Mouse (Mus musculus): Measurements from ENCODE around the gene Rhog. TPM values are rescaled to one million over a fixed set of nuclear protein-coding genes. Genes with fewer than 3 reads are reported as not detected.

Rhog gene
- polyA plus RNA-seq, 1 experiment from 2014 or later: 48.6 TPM

DNA sequence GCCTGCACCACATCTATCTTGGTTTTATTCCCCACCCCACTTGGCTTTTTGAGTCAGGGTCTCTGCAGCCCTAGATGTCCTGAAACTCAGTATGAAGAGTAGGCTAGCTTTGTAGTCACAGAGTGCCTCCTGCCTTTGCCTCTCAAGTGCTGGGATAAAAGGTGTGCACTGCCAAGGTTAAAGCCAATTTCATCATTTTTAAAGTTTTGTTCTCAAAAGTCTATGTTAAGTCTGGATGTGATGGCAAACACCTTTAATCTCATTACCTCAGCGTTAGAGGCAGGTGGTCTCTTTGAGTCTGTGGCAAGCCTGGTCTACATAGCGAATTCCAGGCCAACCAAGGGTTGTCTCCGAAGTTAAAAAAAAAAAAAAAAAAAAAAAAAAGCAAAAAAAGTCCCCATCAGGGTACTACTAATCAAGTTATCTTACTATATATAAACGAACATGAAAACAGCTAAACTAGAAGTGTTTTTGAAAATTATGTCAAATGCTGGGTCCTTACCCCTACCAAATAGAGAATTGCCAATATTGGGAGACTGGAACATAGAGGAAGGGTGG is 47.0 kb downstream of the Rhog start:
- H3K9me3 ChIP-seq (replicated peaks; ENCODE audit: control insufficient read depth, low read length): no peaks in the 10 kb centered on the region
- H3K27me3 ChIP-seq (ENCODE audit: control insufficient read depth, insufficient read depth, low read length): no peaks in the 10 kb centered on the region
- no peak overlapping the region for H3K27ac ChIP-seq (replicated peaks; ENCODE audit: low read depth, low read length)
- H3K9ac ChIP-seq (replicated peaks; ENCODE audit: low read length): peak overlapping the region; percentile 89
- no peak for DNase-seq (ENCODE audit: low spot score)
- H3K4me3 ChIP-seq (ENCODE audit: low read depth, low read length): peak overlapping the region; percentile 76
- ATAC-seq (replicated peaks; ENCODE audit: insufficient number of reproducible peaks, low FRiP score, low TSS enrichment, low read depth): no peak
- H3K4me2 ChIP-seq (ENCODE audit: low read depth, low read length): peak overlapping the region; percentile 64
- WGBS: 55% methylated on average over 4 of the region's 4 CpGs
- H3K36me3 ChIP-seq (replicated peaks; ENCODE audit: control insufficient read depth, insufficient read depth, low read depth, low read length): no peaks in the 10 kb centered on the region
- no peaks in the 10 kb centered on the region for H3K4me1 ChIP-seq (ENCODE audit: control insufficient read depth, insufficient read depth, low read length)

DNA sequence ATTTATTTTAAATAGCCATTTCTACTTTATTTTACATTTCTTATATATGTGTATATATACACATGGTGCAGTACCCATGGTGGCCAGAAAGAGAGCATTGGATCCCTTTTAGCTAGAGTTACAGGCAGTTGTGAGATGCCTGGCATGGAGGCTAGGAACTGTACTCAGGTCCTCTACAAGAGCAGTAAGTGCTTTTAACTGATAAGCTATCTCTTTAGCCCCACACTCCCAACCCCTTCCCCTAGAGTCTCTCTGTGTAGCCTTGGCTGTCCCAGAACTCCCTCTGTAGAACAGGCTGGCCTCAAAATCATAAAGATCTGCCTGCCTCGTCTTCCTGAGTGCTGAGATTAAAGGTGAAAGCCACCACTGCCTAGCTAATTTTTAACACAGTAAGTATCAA is 50.2 kb downstream of the Rhog start:
- DNase-seq (ENCODE audit: low spot score): no peak
- H3K4me2 ChIP-seq (ENCODE audit: low read depth, low read length): no peak overlapping the region
- H3K9me3 ChIP-seq (replicated peaks; ENCODE audit: control insufficient read depth, low read length): no peaks in the 10 kb centered on the region
- no peaks in the 10 kb centered on the region for H3K27me3 ChIP-seq (ENCODE audit: control insufficient read depth, insufficient read depth, low read length)
- H3K4me1 ChIP-seq (ENCODE audit: control insufficient read depth, insufficient read depth, low read length): no peaks in the 10 kb centered on the region
- 83% methylated on average over 1 of the region's 1 CpGs for WGBS
- H3K36me3 ChIP-seq (replicated peaks; ENCODE audit: control insufficient read depth, insufficient read depth, low read depth, low read length): no peaks in the 10 kb centered on the region
- H3K9ac ChIP-seq (replicated peaks; ENCODE audit: low read length): no peak overlapping the region
- no peak for ATAC-seq (replicated peaks; ENCODE audit: insufficient number of reproducible peaks, low FRiP score, low TSS enrichment, low read depth)
- H3K4me3 ChIP-seq (ENCODE audit: low read depth, low read length): no peak overlapping the region
- no peak overlapping the region for H3K27ac ChIP-seq (replicated peaks; ENCODE audit: low read depth, low read length)

DNA sequence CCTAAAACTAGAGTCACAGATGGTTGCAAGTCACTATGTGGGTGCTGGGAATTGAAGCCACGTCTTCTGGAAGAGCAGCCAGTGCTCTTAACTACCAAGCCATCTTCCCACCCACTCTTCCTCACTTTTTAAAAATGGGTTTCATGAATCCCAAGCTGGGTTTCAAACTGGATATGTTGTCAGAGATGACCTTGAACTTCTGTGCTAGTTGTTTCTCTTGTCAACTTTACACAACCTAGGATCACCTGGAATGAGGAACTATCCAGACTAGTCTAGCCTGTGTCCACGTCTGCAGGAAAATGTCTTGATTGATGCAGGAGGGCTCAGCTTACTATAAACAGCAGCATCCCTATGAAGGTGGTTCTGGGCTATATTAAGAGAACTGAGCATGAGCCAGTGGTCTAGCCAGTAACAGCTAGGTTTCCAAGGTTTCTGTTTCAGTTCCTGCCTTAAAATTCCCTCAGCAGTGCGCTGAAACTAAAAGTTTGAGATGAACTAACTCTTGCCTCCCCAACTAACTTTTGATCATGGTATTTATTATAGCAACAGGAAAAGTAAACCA is 51.5 kb downstream of the Rhog start:
- no peak for DNase-seq (ENCODE audit: low spot score)
- no peak for ATAC-seq (replicated peaks; ENCODE audit: insufficient number of reproducible peaks, low FRiP score, low TSS enrichment, low read depth)
- Histone ChIP-seq H3K4me3 (ENCODE audit: low read depth, low read length) (no peak overlapping the region), H3K9me3 (replicated peaks; ENCODE audit: control insufficient read depth, low read length) (no peaks in the 10 kb centered on the region), H3K27ac (replicated peaks; ENCODE audit: low read depth, low read length) (no peak overlapping the region), H3K4me1 (ENCODE audit: control insufficient read depth, insufficient read depth, low read length) (no peaks in the 10 kb centered on the region), H3K36me3 (replicated peaks; ENCODE audit: control insufficient read depth, insufficient read depth, low read depth, low read length) (no peaks in the 10 kb centered on the region), H3K27me3 (ENCODE audit: control insufficient read depth, insufficient read depth, low read length) (no peaks in the 10 kb centered on the region), H3K9ac (replicated peaks; ENCODE audit: low read length) (no peak overlapping the region), H3K4me2 (ENCODE audit: low read depth, low read length) (no peak overlapping the region)
- 90% methylated on average over 3 of the region's 3 CpGs for WGBS

DNA sequence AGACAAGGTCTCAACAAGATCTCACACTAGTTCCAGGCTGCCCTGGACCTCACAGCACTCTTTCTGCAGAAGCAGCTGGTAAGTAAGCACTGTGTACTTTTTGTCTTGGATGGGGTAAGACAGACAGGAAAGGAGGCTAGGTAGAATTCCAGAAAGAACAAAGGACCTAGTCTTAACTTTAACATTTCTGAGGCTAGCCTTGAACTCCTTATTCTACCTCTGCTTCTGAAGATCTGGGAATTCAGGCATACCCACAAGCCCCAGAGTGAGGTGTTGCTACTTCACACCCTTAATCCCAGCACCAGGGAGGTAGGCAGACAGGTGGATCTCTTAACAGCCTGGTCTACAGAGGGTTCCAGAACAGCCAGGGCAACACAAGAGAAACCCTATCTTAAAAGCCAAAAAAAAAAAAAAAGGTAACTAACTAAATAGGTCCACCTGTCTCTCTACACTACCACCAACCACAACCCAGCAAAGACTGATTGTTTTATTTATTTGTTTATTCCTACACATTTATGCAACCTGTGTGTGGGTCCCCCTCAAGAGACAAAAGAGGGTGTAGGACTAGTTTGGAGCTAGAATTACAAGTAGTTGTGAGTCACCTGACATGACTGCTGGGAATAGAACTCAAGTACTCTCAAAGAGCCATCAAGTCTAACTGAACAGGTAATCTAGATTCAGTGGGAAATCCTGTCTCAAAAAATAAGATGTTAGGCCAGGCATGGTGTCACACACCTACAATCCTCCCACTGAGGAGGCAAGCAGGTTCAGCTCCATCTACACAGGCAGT is 54.7 kb downstream of the Rhog start:
- H3K4me3 ChIP-seq (ENCODE audit: low read depth, low read length): no peak overlapping the region
- no peaks in the 10 kb centered on the region for H3K4me1 ChIP-seq (ENCODE audit: control insufficient read depth, insufficient read depth, low read length)
- H3K27me3 ChIP-seq (ENCODE audit: control insufficient read depth, insufficient read depth, low read length): no peaks in the 10 kb centered on the region
- H3K4me2 ChIP-seq (ENCODE audit: low read depth, low read length): no peak overlapping the region
- no peak for DNase-seq (ENCODE audit: low spot score)
- H3K27ac ChIP-seq (replicated peaks; ENCODE audit: low read depth, low read length): no peak overlapping the region
- no peaks in the 10 kb centered on the region for H3K36me3 ChIP-seq (replicated peaks; ENCODE audit: control insufficient read depth, insufficient read depth, low read depth, low read length)
- ATAC-seq (replicated peaks; ENCODE audit: insufficient number of reproducible peaks, low FRiP score, low TSS enrichment, low read depth): no peak
- H3K9me3 ChIP-seq (replicated peaks; ENCODE audit: control insufficient read depth, low read length): no peaks in the 10 kb centered on the region
- no peak overlapping the region for H3K9ac ChIP-seq (replicated peaks; ENCODE audit: low read length)

DNA sequence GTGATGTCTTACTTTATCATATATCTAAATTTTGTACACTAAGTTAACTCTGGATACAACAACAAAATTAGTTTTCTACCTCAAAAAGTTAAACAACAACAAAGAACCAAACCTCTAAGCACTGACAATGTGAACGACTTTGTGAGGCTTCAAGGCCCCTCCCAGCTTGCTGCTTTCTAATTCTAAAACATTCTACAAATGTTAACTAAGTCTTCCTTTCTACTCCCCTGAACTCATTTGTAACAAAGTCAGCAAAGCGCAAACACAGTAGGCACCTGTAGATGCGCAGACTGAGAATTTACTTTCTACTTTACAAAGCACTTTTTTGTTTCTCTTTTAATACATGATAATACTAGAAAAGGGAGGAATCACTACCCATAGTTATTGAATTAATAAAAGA is 55.3 kb downstream of the Rhog start:
- DNase-seq (ENCODE audit: low spot score) (no peak), ATAC-seq (replicated peaks; ENCODE audit: insufficient number of reproducible peaks, low FRiP score, low TSS enrichment, low read depth) (no peak)
- no peaks in the 10 kb centered on the region for H3K4me1 ChIP-seq (ENCODE audit: control insufficient read depth, insufficient read depth, low read length)
- no peaks in the 10 kb centered on the region for H3K36me3 ChIP-seq (replicated peaks; ENCODE audit: control insufficient read depth, insufficient read depth, low read depth, low read length)
- no peaks in the 10 kb centered on the region for H3K27me3 ChIP-seq (ENCODE audit: control insufficient read depth, insufficient read depth, low read length)
- H3K4me3 ChIP-seq (ENCODE audit: low read depth, low read length): no peak overlapping the region
- WGBS: 84% methylated on average over 3 of the region's 3 CpGs
- no peak overlapping the region for H3K27ac ChIP-seq (replicated peaks; ENCODE audit: low read depth, low read length)
- H3K4me2 ChIP-seq (ENCODE audit: low read depth, low read length): no peak overlapping the region
- H3K9me3 ChIP-seq (replicated peaks; ENCODE audit: control insufficient read depth, low read length): no peaks in the 10 kb centered on the region
- no peak overlapping the region for H3K9ac ChIP-seq (replicated peaks; ENCODE audit: low read length)

DNA sequence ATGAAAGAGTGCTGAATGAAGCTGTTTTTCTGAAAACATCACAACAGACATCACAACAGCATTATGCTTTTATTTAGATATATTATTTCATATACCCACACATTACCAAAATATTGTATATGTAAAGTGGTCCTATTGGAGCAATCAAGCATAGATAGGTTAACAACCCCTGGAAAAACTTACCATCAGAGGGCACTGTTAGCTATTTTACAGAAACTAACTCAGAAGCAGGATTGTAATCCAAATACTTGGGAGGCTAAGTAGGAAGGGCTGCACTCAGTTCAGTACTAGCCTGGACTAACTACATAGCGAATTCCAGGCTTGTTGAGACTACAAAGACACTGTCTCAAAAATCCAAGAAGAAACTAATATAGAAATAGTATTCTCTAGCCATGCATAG is 63.5 kb downstream of the Rhog start:
- no peak for ATAC-seq (replicated peaks; ENCODE audit: insufficient number of reproducible peaks, low FRiP score, low TSS enrichment, low read depth)
- no peaks in the 10 kb centered on the region for H3K4me1 ChIP-seq (ENCODE audit: control insufficient read depth, insufficient read depth, low read length)
- H3K9me3 ChIP-seq (replicated peaks; ENCODE audit: control insufficient read depth, low read length): no peaks in the 10 kb centered on the region
- no peak for DNase-seq (ENCODE audit: low spot score)
- no peak overlapping the region for H3K4me2 ChIP-seq (ENCODE audit: low read depth, low read length)
- H3K36me3 ChIP-seq (replicated peaks; ENCODE audit: control insufficient read depth, insufficient read depth, low read depth, low read length): peaks cover 2% of the 10 kb centered on the region
- no peaks in the 10 kb centered on the region for H3K27me3 ChIP-seq (ENCODE audit: control insufficient read depth, insufficient read depth, low read length)
- no peak overlapping the region for H3K9ac ChIP-seq (replicated peaks; ENCODE audit: low read length)
- H3K4me3 ChIP-seq (ENCODE audit: low read depth, low read length): no peak overlapping the region
- H3K27ac ChIP-seq (replicated peaks; ENCODE audit: low read depth, low read length): no peak overlapping the region
- 86% methylated on average over 1 of the region's 1 CpGs for WGBS

Other genes with a start within 250 kb of the Rhog start
- 1.6 TPM in 2 replicates for gene Il18bp, start 237.4 kb downstream of the Rhog start, polyA plus RNA-seq (2014; fragmentation: Nextera tagmentation; extraction: Ambion mirVana)
- gene Rnf121, start 190.6 kb downstream of the Rhog start, polyA plus RNA-seq (2014; fragmentation: Nextera tagmentation; extraction: Ambion mirVana): 26.9 and 28.9 TPM in 2 replicates
- 23.0 and 23.8 TPM in 2 replicates for gene Xndc1, start 190.5 kb downstream of the Rhog start, polyA plus RNA-seq (2014; fragmentation: Nextera tagmentation; extraction: Ambion mirVana)
- 1.4 and 1.9 TPM in 2 replicates for gene Xntrpc, start 190.3 kb downstream of the Rhog start, polyA plus RNA-seq (2014; fragmentation: Nextera tagmentation; extraction: Ambion mirVana)
- not detected in 2 replicates for gene Trpc2, start 172.9 kb downstream of the Rhog start, polyA plus RNA-seq (2014; fragmentation: Nextera tagmentation; extraction: Ambion mirVana)
- 0.96 and 1.1 TPM in 2 replicates for gene Art1, start 154.3 kb downstream of the Rhog start, polyA plus RNA-seq (2014; fragmentation: Nextera tagmentation; extraction: Ambion mirVana)
- gene Art5, start 146.6 kb downstream of the Rhog start, polyA plus RNA-seq (2014; fragmentation: Nextera tagmentation; extraction: Ambion mirVana): 1.7 and 1.9 TPM in 2 replicates
- not detected in 2 replicates for gene Chrna10, start 139.2 kb downstream of the Rhog start, polyA plus RNA-seq (2014; fragmentation: Nextera tagmentation; extraction: Ambion mirVana)
- 47.9 and 49.0 TPM in 2 replicates for gene Nup98, start 45.9 kb downstream of the Rhog start, polyA plus RNA-seq (2014; fragmentation: Nextera tagmentation; extraction: Ambion mirVana)
- gene Pgap2, start 45.8 kb downstream of the Rhog start, polyA plus RNA-seq (2014; fragmentation: Nextera tagmentation; extraction: Ambion mirVana): 70.1 and 73.5 TPM in 2 replicates
- gene Stim1, start 11.8 kb upstream of the Rhog start, polyA plus RNA-seq (2014; fragmentation: Nextera tagmentation; extraction: Ambion mirVana): 10.6 and 11.1 TPM in 2 replicates
- gene Rrm1, start 185.6 kb upstream of the Rhog start, polyA plus RNA-seq (2014; fragmentation: Nextera tagmentation; extraction: Ambion mirVana): 242 and 246 TPM in 2 replicates
- 0.25 and 0.67 TPM in 2 replicates for gene Olfr543, start 225.6 kb upstream of the Rhog start, polyA plus RNA-seq (2014; fragmentation: Nextera tagmentation; extraction: Ambion mirVana)
- 0.06 TPM in 1 of 2 replicates, not detected in the other for gene Olfr544, start 232.3 kb upstream of the Rhog start, polyA plus RNA-seq (2014; fragmentation: Nextera tagmentation; extraction: Ambion mirVana)
- not detected in 2 replicates for gene Olfr545, start 243.5 kb upstream of the Rhog start, polyA plus RNA-seq (2014; fragmentation: Nextera tagmentation; extraction: Ambion mirVana)

All from embryonic facial prominence, embryonic 11.5 days (tissue).